Mouse (Mus musculus): Measurements from ENCODE around the gene Unc5a. TPM values are rescaled to one million over a fixed set of nuclear protein-coding genes. Genes with fewer than 3 reads are reported as not detected.

The Unc5a gene
- total RNA-seq, 4 experiments from 2014 or later, result 7.6 to 14.6 (median 11.4) TPM

Other genes starting within 250 kb of the Unc5a start
- gene Cdhr2, start 247.9 kb upstream of the Unc5a start, total RNA-seq (2022), result not detected
- gene Gprin1, start 199.5 kb upstream of the Unc5a start, total RNA-seq (2022), result 1 to 10 TPM; 4.0 to 6.4 (median 4.2) TPM
- gene Sncb, start 182.8 kb upstream of the Unc5a start, total RNA-seq (2022), result 1 to 10 TPM; 1.8 to 5.6 (median 3.5) TPM
- not detected for gene Eif4e1b, start 165.4 kb upstream of the Unc5a start, total RNA-seq (2022)
- 10 to 100 TPM; 38.8 to 45.1 (median 41.8) TPM for gene Tspan17, start 160.0 kb upstream of the Unc5a start, total RNA-seq (2022)
- gene Hk3, start 72.0 kb downstream of the Unc5a start, total RNA-seq (2022), result 1 to 10 TPM; 1.1 to 4.0 (median 2.6) TPM
- 10 to 100 TPM; 25.2 to 45.6 (median 30.6) TPM for gene Uimc1, start 150.9 kb downstream of the Unc5a start, total RNA-seq (2022)
- gene Zfp346, start 155.9 kb downstream of the Unc5a start, total RNA-seq (2022), result 10 to 100 TPM; 50.4 to 83.6 (median 73.9) TPM
- not detected for gene Gm17617, start 184.1 kb downstream of the Unc5a start, total RNA-seq (2022)
- 10 to 100 TPM; 19.0 to 63.2 (median 35.3) TPM for gene Fgfr4, start 203.2 kb downstream of the Unc5a start, total RNA-seq (2022)

Data from adrenal gland, adult 8-10 months (tissue).